Mouse (Mus musculus): ENCODE data around the gene Sulf2.

GRCm38 (mm10) chr2:166066434-166066833, 89.0 kb downstream of the Sulf2 start:
- TF ChIP-seq POLR2AphosphoS2 (IDR thresholded peaks at IDR 0.05; ENCODE audit: low read length) (no peak), ZNF384 (IDR thresholded peaks at IDR 0.05; ENCODE audit: low read depth, low read length) (no peak)
